Mouse (Mus musculus) heart, adult 2 months (tissue): ENCODE data around the gene Zfand6.

ENCODE experiments used
- CTCF ChIP-seq: fragments of 200-600 bp; IDR thresholded peaks from 2 replicates; pipeline ENCODE4 v1.8.1; 2022; ENCODE audit warnings: antibody characterized with exemption, mild to moderate bottlenecking, moderate library complexity
- EP300 ChIP-seq: fragments of 200-500 bp; IDR thresholded peaks from 2 replicates; pipeline ENCODE4 v1.6.1; 2011; ENCODE audit warnings: low read depth, low read length, control low read depth; ENCODE audit not compliant: insufficient read depth
- POLR2A ChIP-seq: fragments of 200-500 bp; IDR thresholded peaks from 2 replicates; pipeline ENCODE4 v1.6.1; 2011; ENCODE audit warnings: mild to moderate bottlenecking, low read depth, low read length, control low read depth; ENCODE audit not compliant: insufficient read depth

DNA sequence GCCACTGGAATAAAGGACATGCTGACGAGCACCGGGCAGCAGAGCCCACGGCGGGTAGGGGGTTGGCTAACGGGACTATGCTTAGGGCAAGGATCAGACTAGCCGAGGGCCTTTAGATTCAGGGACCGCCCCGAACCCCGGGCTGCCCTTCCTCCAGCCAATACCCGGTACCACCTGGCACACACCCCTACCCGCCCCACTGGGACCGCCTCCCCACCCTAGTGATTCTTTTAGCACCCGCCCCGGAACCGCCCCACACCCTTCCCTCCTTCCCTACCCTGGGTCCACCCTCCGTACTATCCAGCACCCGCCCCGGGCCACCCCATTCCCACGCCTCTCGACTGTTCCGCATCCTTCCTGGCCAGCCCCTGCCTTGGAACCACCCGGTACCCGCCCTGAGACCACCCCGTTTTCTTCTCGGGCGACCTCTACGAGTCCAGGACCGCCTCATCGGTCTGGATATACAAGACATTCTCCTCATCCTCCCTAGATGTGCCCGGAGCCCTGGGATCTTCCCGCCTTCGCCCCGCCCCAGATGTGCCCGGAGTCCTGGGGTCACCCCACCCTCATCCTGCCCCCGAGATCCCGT lies 84.0 kb downstream of the Zfand6 start:
- TF ChIP-seq POLR2A (no peak), CTCF (no peak), EP300 (no peak)
